ENCODE assay signal across 30 mouse cellular contexts in the genomic region with DNA sequence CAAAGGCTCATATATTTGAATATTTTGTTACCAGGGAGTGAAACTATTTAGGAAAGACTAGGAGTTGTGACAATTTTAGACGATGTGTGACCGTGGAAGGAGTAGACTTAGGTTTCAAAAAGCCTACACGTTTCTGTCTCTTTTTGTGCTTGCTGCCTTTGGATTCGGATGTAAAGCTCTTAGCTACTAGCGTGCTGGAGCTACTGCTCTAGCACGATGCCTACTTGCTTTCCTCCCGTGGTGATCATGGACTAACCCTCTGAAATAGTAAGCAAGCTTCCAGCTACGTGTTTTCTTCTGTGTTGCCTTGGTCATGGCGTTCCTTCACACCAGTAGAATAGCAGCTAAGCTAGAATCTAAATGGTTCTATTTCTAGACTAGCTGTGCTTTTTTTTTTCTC.
"Had no signal": no experiment of that assay in that cellular context is flagged by ENCODE, and none has a peak within 500 bp of the region (broad histone marks: within the 10 kb centered on the region; RNA-seq: fewer than 3 reads in every experiment).

No protein-coding gene starts in this region.

- H3K9me3 ChIP-seq: limb, embryonic 10.5 days; limb, embryonic 12.5 days; limb, embryonic 13.5 days; limb, embryonic 15.5 days; liver, embryonic 12.5 days; liver, embryonic 13.5 days; liver, embryonic 15.5 days; lung, embryonic 15.5 days; megakaryocyte, embryonic 14.5 days; midbrain, embryonic 10.5 days; midbrain, embryonic 12.5 days; midbrain, embryonic 13.5 days; midbrain, embryonic 15.5 days; neural tube, embryonic 12.5 days had no signal

- H3K27ac ChIP-seq: limb, embryonic 10.5 days; limb, embryonic 12.5 days; limb, embryonic 13.5 days; limb, embryonic 15.5 days; liver, embryonic 12.5 days; liver, embryonic 13.5 days; liver, embryonic 14.5 days; liver, embryonic 15.5 days; lung, embryonic 15.5 days; macrophage; midbrain, embryonic 10.5 days; midbrain, embryonic 12.5 days; midbrain, embryonic 13.5 days; midbrain, embryonic 15.5 days; neural tube, embryonic 12.5 days had no signal

- H3K4me3 ChIP-seq: limb, embryonic 10.5 days; limb, embryonic 12.5 days; limb, embryonic 13.5 days; limb, embryonic 15.5 days; liver, embryonic 12.5 days; liver, embryonic 13.5 days; liver, embryonic 15.5 days; lung, embryonic 15.5 days; megakaryocyte, embryonic 14.5 days; midbrain, embryonic 10.5 days; midbrain, embryonic 12.5 days; midbrain, embryonic 13.5 days; midbrain, embryonic 15.5 days; myocyte; neural tube, embryonic 12.5 days had no signal

- ATAC-seq: liver, embryonic 12.5 days; liver, postnatal 0 days; lung, postnatal 0 days; midbrain, embryonic 13.5 days; midbrain, embryonic 15.5 days; midbrain, embryonic 16.5 days had no signal

- H3K27me3 ChIP-seq: limb, embryonic 12.5 days; limb, embryonic 13.5 days; limb, embryonic 15.5 days; liver, embryonic 12.5 days; liver, embryonic 13.5 days; liver, embryonic 15.5 days; lung, embryonic 15.5 days; megakaryocyte, embryonic 14.5 days; midbrain, embryonic 12.5 days; midbrain, embryonic 13.5 days; midbrain, embryonic 15.5 days; neural tube, embryonic 12.5 days had no signal

- DNase-seq: left cerebral cortex, postnatal 4 days; liver; liver, embryonic 13.5 days; liver, postnatal 0 days; lung, adult 18-20 months; lung, adult 2 months; lung, embryonic 14.5 days; lung, postnatal 10 days; lung, postnatal 14 days; lung, postnatal 36 days; lung, postnatal 4 days; midbrain, embryonic 14.5 days had no signal

- H3K4me1 ChIP-seq: limb, embryonic 10.5 days; limb, embryonic 12.5 days; limb, embryonic 13.5 days; limb, embryonic 15.5 days; liver, embryonic 12.5 days; liver, embryonic 13.5 days; liver, embryonic 15.5 days; lung, embryonic 15.5 days; midbrain, embryonic 10.5 days; midbrain, embryonic 12.5 days; midbrain, embryonic 13.5 days; midbrain, embryonic 15.5 days; neural tube, embryonic 12.5 days had no signal
